Mouse (Mus musculus) heart, embryonic 16.5 days (tissue): ENCODE measurements around the gene Gtf2b. TPM values are rescaled to one million over a fixed set of nuclear protein-coding genes. Genes with fewer than 3 reads are reported as not detected.

Experiments
- polyA plus RNA-seq: library from polyadenylated mRNA; unstranded; fragments of >200 nt; fragmentation: Nextera tagmentation; extraction: Ambion mirVana; gene quantifications from 2 replicates; pipeline ENCODE4 v1.2.1, GENCODE M21; 2015

Gtf2b gene
- polyA plus RNA-seq, 1 experiment from 2014 or later: 76.5 TPM

Other genes starting within 250 kb of the Gtf2b start
- 4.5 and 7.2 TPM in 2 replicates for gene Gbp7, start 234.7 kb upstream of the Gtf2b start, polyA plus RNA-seq
- 2.9 and 4.3 TPM in 2 replicates for gene Gbp3, start 205.0 kb upstream of the Gtf2b start, polyA plus RNA-seq
- not detected in 2 replicates for gene Gbp2b, start 170.2 kb upstream of the Gtf2b start, polyA plus RNA-seq
- 2.5 and 4.7 TPM in 2 replicates for gene Gbp2, start 144.4 kb upstream of the Gtf2b start, polyA plus RNA-seq
- gene Kyat3, start 64.0 kb upstream of the Gtf2b start, polyA plus RNA-seq: 14.9 and 15.6 TPM in 2 replicates
- 31.5 and 34.6 TPM in 2 replicates for gene Pkn2, start 117.0 kb downstream of the Gtf2b start, polyA plus RNA-seq